Mouse (Mus musculus): Measurements from ENCODE around the gene Myrf. TPM values are rescaled to one million over a fixed set of nuclear protein-coding genes. Genes with fewer than 3 reads are reported as not detected.
"Not testable (repeated sequence)": the region's sequence is repeated elsewhere in the genome, so short reads cannot be mapped to it uniquely, and the experiment has no call there.

The Myrf gene
- polyA plus RNA-seq, 1 experiment = 65.5 TPM

DNA sequence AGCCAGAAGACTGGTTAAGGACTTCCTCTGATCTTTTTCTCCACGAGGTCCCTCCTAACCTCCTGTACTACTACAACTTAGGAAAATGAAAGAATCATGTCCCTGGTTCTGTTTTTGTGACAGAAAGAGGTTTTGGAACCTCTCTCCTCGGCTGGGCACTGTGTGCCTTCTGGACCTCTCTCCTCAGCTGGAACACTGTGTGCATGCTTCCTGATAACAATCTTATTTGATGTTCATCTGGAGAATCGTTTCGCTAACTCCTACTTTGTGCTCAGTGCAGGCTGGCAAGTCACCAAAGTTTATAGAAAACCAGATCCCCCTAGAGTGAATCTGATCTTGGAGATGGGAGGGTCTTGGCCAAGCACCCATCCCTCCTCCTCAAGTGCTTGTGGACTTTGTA is 73.4 kb downstream of the Myrf start:
- TF ChIP-seq POLR2A (IDR thresholded peaks at IDR 0.05; ENCODE audit: low read depth, low read length) = no peak
- TF ChIP-seq CTCF (IDR thresholded peaks at IDR 0.05; ENCODE audit: extremely low read depth, insufficient read length, insufficient replicate concordance, low read depth, low read length) = no peak
- 55% methylated on average over 4 of the region's 4 CpGs for WGBS
- H3K36me3 ChIP-seq (ENCODE audit: control insufficient read depth, insufficient read depth, low read length) = no peaks in the 10 kb centered on the region

GRCm38 (mm10) chr19:10165928-10166327 is 74.6 kb downstream of the Myrf start:
- H3K4me3 ChIP-seq (ENCODE audit: low read depth, low read length); H3K27me3 ChIP-seq (ENCODE audit: control insufficient read depth, insufficient read depth, low read length); H3K4me1 ChIP-seq (ENCODE audit: control insufficient read depth, insufficient read depth, insufficient read length, low read length); H3K27ac ChIP-seq (ENCODE audit: insufficient read depth, low read depth, low read length); H3K36me3 ChIP-seq (ENCODE audit: control insufficient read depth, insufficient read depth, low read length): not testable (repeated sequence)
- 65% methylated on average over 4 of the region's 4 CpGs for WGBS

More for the DNA sequence above, 73.4 kb downstream of the Myrf start:
- no peak overlapping the region for H3K27ac ChIP-seq (ENCODE audit: insufficient read depth, low read depth, low read length)
- H3K4me1 ChIP-seq (ENCODE audit: control insufficient read depth, insufficient read depth, insufficient read length, low read length) = peaks cover 5% of the 10 kb centered on the region; the same call in 1 of the 2 replicates
- H3K4me3 ChIP-seq (ENCODE audit: low read depth, low read length) = no peak overlapping the region
- no peaks in the 10 kb centered on the region for H3K27me3 ChIP-seq (ENCODE audit: control insufficient read depth, insufficient read depth, low read length)

- Histone ChIP-seq H3K4me3 (ENCODE audit: low read depth, low read length) (no peak overlapping the region), H3K27ac (ENCODE audit: insufficient read depth, low read depth, low read length) (no peak overlapping the region), H3K4me1 (ENCODE audit: control insufficient read depth, insufficient read depth, insufficient read length, low read length) (peaks cover 2% of the 10 kb centered on the region; the same call in 1 of the 2 replicates), H3K27me3 (ENCODE audit: control insufficient read depth, insufficient read depth, low read length) (no peaks in the 10 kb centered on the region), H3K36me3 (ENCODE audit: control insufficient read depth, insufficient read depth, low read length) (no peaks in the 10 kb centered on the region)
- TF ChIP-seq CTCF (IDR thresholded peaks at IDR 0.05; ENCODE audit: extremely low read depth, insufficient read length, insufficient replicate concordance, low read depth, low read length) (no peak), POLR2A (IDR thresholded peaks at IDR 0.05; ENCODE audit: low read depth, low read length) (no peak)
- 91% methylated on average over 3 of the region's 3 CpGs for WGBS
Observed at GRCm38 (mm10) chr19:10163896-10164295, 76.7 kb downstream of the Myrf start.

Other genes with a start within 250 kb of the Myrf start
- 0.09 and 0.18 TPM in 2 replicates for gene Best1, start 239.1 kb downstream of the Myrf start, polyA plus RNA-seq (2012; rRNA removed)
- gene Rab3il1, start 239.1 kb downstream of the Myrf start, polyA plus RNA-seq (2012; rRNA removed) = 4.1 and 4.3 TPM in 2 replicates
- gene Fads3, start 199.2 kb downstream of the Myrf start, polyA plus RNA-seq (2012; rRNA removed) = 7.6 and 18.9 TPM in 2 replicates
- gene Fads2, start 139.0 kb downstream of the Myrf start, polyA plus RNA-seq (2012; rRNA removed) = 29.6 and 44.9 TPM in 2 replicates
- gene Fads1, start 57.9 kb downstream of the Myrf start, polyA plus RNA-seq (2012; rRNA removed) = 8.5 and 11.6 TPM in 2 replicates
- gene Tmem258, start 36.7 kb downstream of the Myrf start, polyA plus RNA-seq (2012; rRNA removed) = 41.1 and 67.1 TPM in 2 replicates
- 8.3 and 13.1 TPM in 2 replicates for gene Fen1, start 36.6 kb downstream of the Myrf start, polyA plus RNA-seq (2012; rRNA removed)
- 5.6 and 8.7 TPM in 2 replicates for gene Dagla, start 64.1 kb upstream of the Myrf start, polyA plus RNA-seq (2012; rRNA removed)
- gene Syt7, start 148.3 kb upstream of the Myrf start, polyA plus RNA-seq (2012; rRNA removed) = 2.6 and 10.5 TPM in 2 replicates
- 5.5 and 5.9 TPM in 2 replicates for gene Lrrc10b, start 216.7 kb upstream of the Myrf start, polyA plus RNA-seq (2012; rRNA removed)
- 0.41 and 0.87 TPM in 2 replicates for gene Ppp1r32, start 242.2 kb upstream of the Myrf start, polyA plus RNA-seq (2012; rRNA removed)

All from small intestine, adult 2 months (tissue).